Mouse (Mus musculus) cortical plate, adult 2 months (tissue): ENCODE data around the gene Lrig1. TPM values are rescaled to one million over a fixed set of nuclear protein-coding genes. Genes with fewer than 3 reads are reported as not detected.

Experiments used
- H3K27ac ChIP-seq: fragments of 200-500 bp; 2 replicates; pipeline ENCODE4 v1.5.1; 2012; ENCODE audit warnings: low read length, control low read depth, inconsistent platforms; ENCODE audit not compliant: insufficient read depth
- H3K4me1 ChIP-seq: fragments of 200-500 bp; 2 replicates; pipeline ENCODE4 v1.6.1; 2011; ENCODE audit warnings: low read length; ENCODE audit not compliant: control insufficient read depth, insufficient read depth
- H3K4me3 ChIP-seq: fragments of 200-500 bp; 2 replicates; pipeline ENCODE4 v1.5.1; 2011; ENCODE audit warnings: mild to moderate bottlenecking, low read length, control low read depth; ENCODE audit not compliant: insufficient read depth
- CTCF ChIP-seq: fragments of 200-500 bp; IDR thresholded peaks from 2 replicates; pipeline ENCODE4 v1.5.1; 2011; ENCODE audit warnings: mild to moderate bottlenecking, control low read depth, low read length; ENCODE audit not compliant: insufficient read depth; ENCODE audit errors: extremely low read depth
- POLR2A ChIP-seq: fragments of 200-500 bp; IDR thresholded peaks from 2 replicates; pipeline ENCODE4 v1.6.1; 2011; ENCODE audit warnings: mild to moderate bottlenecking, low read length, control low read depth; ENCODE audit not compliant: insufficient read depth; ENCODE audit errors: extremely low read depth
- polyA plus RNA-seq: library from polyadenylated mRNA; depleted of rRNA; stranded (reverse); fragments of >200 nt; gene quantifications from 2 replicates; pipeline ENCODE4 v1.2.3, GENCODE M21; 2012

Lrig1 gene
- polyA plus RNA-seq, 1 experiment: 19.7 TPM

GRCm38 (mm10) chr6:94627714-94628595 is 72.0 kb downstream of the Lrig1 start:
- H3K4me3 ChIP-seq: no peak overlapping the region
- TF ChIP-seq CTCF (no peak), POLR2A (no peak)
- H3K4me1 ChIP-seq: peaks cover 5% of the 10 kb centered on the region; the same call in 1 of the 2 replicates
- no peak overlapping the region for H3K27ac ChIP-seq

- H3K27ac ChIP-seq: no peak overlapping the region
- H3K4me1 ChIP-seq: 0 out of 2 replicates have a peak, but pooled peaks cover 4% of the 10 kb centered on the region
Observed at GRCm38 (mm10) chr6:94626807-94627206, 73.2 kb downstream of the Lrig1 start.

GRCm38 (mm10) chr6:94625896-94626295 is 74.1 kb downstream of the Lrig1 start:
- H3K27ac ChIP-seq: no peak overlapping the region

More at GRCm38 (mm10) chr6:94626807-94627206, 73.2 kb downstream of the Lrig1 start:
- H3K4me3 ChIP-seq: no peak overlapping the region
- no peak for TF ChIP-seq CTCF
- no peak for TF ChIP-seq POLR2A

GRCm38 (mm10) chr6:94624543-94624942 is 75.4 kb downstream of the Lrig1 start:
- 0 out of 2 replicates have a peak, but pooled peaks cover 4% of the 10 kb centered on the region for H3K4me1 ChIP-seq
- TF ChIP-seq POLR2A: no peak
- no peak for TF ChIP-seq CTCF
- H3K27ac ChIP-seq: no peak overlapping the region
- no peak overlapping the region for H3K4me3 ChIP-seq

More at GRCm38 (mm10) chr6:94625896-94626295, 74.1 kb downstream of the Lrig1 start:
- Histone ChIP-seq H3K4me3 (no peak overlapping the region), H3K4me1 (0 out of 2 replicates have a peak, but pooled peaks cover 4% of the 10 kb centered on the region)
- TF ChIP-seq CTCF: no peak
- TF ChIP-seq POLR2A: no peak

GRCm38 (mm10) chr6:94622983-94623382 is 77.0 kb downstream of the Lrig1 start:
- Histone ChIP-seq H3K4me3 (no peak overlapping the region), H3K27ac (no peak overlapping the region), H3K4me1 (0 out of 2 replicates have a peak, but pooled peaks cover 4% of the 10 kb centered on the region)
- TF ChIP-seq CTCF (peak; percentile 88), POLR2A (no peak)

- H3K4me1 ChIP-seq: no peaks in the 10 kb centered on the region
- TF ChIP-seq CTCF (no peak), POLR2A (no peak)
- no peak overlapping the region for H3K27ac ChIP-seq
- no peak overlapping the region for H3K4me3 ChIP-seq
Observed at GRCm38 (mm10) chr6:94620801-94621301, 79.1 kb downstream of the Lrig1 start.

- H3K4me1 ChIP-seq: no peaks in the 10 kb centered on the region
- TF ChIP-seq POLR2A: no peak
- no peak for TF ChIP-seq CTCF
- no peak overlapping the region for H3K27ac ChIP-seq
- no peak overlapping the region for H3K4me3 ChIP-seq
Observed at GRCm38 (mm10) chr6:94620287-94620686, 79.7 kb downstream of the Lrig1 start.

- H3K4me3 ChIP-seq: no peak overlapping the region
- no peaks in the 10 kb centered on the region for H3K4me1 ChIP-seq
- TF ChIP-seq CTCF (no peak), POLR2A (no peak)
- H3K27ac ChIP-seq: no peak overlapping the region
Observed at GRCm38 (mm10) chr6:94618671-94619070, 81.3 kb downstream of the Lrig1 start.

- Histone ChIP-seq H3K4me1 (no peaks in the 10 kb centered on the region), H3K27ac (no peak overlapping the region), H3K4me3 (no peak overlapping the region)
- TF ChIP-seq CTCF (no peak), POLR2A (no peak)
Observed at GRCm38 (mm10) chr6:94615936-94616335, 84.0 kb downstream of the Lrig1 start.

- TF ChIP-seq POLR2A (no peak), CTCF (no peak)
- Histone ChIP-seq H3K4me1 (no peaks in the 10 kb centered on the region), H3K4me3 (no peak overlapping the region), H3K27ac (no peak overlapping the region)
Observed at GRCm38 (mm10) chr6:94614346-94614745, 85.6 kb downstream of the Lrig1 start.
